Mouse (Mus musculus) CD4-positive helper T cell, adult 2 months (primary cell): Measurements from ENCODE around the gene Slc12a1.

Experiments used
- DNase-seq: peaks from one replicate; pipeline ENCODE4 v3.0.0-alpha.2; 2012; ENCODE audit warnings: low read depth, missing footprints, low spot score

Slc12a1 gene

DNA sequence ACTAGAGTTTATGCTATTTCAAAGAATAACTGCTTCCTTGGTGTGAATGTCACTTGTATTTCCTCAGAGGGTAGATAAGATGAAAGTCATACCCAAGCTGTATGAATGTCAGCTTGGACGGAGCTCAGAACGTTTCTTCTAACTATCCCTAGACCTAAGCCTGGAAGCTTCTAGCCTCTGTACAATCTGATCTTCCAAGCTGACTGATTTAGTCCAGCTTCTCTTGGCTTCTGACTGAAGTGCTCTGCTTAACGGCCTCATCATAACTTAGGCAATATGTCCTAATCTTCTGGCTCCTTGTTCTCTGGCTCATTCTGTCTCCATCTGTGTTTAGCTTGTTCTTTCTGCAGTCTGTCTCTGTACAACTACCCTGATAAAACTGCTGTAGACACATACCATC lies 102.3 kb downstream of the Slc12a1 start:
- DNase-seq, result no peak

DNA sequence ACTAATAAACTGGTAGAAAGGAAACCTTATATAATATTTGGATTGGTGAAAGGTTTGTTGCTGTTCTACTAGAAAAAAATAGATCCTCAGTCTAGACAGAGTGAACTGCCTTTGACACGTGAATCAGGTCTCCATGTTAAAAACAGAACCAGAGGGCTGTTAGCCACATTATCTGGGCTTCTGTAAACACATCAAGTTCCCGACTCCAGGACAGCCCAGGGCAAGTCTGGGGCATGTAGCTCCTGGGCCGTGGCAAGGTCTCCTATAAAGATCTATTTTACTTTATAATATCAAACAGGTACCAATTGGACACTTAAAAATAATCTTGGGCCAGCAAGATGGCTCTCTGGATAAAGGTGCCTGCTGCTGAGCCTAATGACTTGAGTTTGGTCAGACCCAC lies 103.6 kb downstream of the Slc12a1 start:
- DNase-seq, result no peak

DNA sequence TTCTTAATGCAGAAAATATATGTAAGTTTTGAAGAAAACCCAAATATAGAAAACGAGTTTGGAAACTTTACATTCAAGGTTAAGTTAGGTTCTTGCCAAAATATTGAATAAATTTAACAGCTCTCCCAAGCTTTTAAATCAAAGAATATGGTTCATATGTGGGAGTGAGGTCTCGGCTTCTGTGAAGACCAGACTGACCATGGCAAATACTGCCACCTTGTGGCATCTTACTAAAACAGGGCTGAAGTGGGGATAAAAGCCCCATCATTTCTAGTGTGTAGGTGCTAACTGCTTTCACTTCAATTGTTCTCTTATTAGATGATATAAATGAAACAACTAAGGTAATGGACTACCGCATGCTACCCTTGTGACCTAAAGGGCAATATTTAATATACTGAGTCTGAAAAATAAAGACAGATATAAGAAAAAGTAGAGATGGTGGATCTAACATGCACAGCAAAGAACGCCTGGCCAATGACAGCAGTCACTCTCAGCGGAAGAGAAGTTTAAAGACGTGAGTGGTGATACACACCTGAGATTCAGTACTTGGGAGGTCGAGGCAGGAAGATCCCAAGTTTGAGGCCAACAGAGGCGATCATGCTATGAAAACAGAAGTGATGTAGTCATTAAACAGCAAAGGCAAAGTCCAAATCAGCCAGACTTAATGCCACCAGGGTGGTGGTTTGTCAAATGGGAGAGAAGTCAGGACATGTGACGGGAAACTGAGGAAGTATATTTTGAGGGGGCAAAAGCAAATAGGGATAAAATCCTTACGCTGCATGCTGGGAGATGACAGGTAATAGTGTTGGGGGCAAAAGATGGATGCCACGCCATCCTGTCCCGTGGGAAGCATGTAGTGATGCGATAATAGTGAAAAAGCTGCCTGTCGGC lies 107.2 kb downstream of the Slc12a1 start:
- DNase-seq, result peak; percentile 45

DNA sequence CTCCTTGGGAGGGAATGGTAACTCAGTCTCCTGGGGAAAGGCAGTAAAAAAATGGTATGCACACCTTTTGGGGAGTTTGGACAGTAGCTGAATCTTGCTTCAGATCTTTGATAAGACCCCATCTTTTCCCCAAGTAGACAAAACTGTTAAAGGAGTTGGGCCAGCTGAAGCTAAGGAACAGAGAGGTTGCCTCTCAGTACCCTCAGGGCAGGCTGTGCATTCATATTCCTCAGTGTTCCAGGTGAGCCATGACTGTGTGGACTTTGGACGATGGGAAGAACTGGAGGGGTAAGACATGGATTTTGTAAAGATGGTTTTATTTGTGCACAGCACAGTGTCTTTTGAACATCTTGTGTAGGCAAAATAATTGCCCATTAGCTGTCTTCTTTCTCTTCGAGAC lies 108.0 kb downstream of the Slc12a1 start:
- no peak for DNase-seq

DNA sequence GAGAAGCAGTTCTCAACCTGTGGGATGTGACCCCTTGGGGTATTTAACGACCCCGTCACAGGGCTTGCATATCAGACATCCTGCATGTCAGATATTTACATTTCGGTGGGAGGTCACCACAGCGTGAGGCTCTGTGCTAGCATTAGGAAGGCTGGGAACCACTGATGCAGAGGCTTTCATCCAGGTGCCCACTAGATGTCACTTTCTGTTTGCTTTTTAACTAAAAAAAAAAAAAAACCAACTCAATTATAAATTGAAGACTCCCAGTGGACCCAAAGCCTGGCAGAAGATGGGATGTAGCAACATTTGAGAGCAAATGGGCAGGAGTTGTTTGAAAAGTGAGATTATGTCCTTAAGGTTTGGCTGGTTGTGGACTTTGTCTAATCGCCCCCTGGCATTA lies 110.8 kb downstream of the Slc12a1 start:
- no peak for DNase-seq

DNA sequence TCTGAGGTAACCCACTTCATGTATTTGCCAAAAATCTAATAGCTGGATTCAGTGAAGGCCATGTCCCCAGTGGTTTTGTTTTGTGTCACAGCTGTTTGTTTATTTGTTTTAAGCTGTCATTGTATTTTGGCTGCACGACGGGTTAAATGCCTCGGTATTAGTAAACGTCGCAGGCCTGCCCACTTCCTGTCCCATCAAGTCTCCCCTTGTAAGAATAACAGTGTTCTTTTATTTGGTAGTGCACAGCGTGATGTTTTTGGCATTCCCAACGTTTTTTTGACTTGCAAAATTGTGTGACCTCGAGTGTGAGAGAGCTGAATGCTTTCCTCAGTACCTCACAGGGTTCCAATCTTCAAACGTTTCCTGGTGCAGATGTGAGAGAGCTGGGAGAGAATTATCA lies 111.4 kb downstream of the Slc12a1 start:
- DNase-seq, result no peak

DNA sequence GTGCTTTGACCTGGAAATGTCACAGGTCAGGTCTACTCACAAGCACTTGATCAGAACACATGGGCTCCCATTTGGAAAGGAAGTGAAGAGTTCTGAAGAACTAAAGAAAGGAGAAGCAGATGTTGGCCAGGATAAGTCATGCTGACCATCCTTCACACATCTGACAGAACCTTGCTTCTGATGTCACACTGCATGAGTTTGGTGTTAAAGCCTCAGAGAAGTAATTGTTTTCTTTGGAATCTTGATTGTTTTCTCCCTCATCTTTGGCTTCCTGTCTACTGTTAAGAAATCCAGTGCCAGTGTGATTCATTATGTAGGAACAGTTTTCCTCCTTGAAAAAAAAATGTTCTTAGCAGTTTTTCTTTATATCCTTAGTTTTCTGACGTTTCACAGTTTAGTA lies 116.6 kb downstream of the Slc12a1 start:
- DNase-seq, result no peak

DNA sequence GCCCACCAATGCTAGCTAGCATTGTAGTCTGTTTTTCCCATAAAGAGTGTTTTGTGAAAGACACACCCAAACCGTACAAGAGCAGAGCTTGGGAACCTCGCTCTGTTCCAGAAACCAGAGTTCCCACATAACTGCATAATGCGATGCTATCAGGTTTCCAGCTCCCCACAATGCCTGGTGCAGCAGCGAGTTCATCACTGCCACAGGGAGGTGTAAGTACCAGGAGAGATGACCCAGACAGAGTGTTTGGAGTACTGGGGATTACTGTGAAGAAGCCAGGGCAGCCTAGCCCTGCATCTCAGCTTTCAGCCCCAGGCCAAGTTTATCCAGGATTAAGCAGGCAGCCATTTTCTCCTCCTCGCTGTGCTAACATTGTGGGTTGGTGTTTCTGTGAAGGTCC lies 123.3 kb downstream of the Slc12a1 start:
- DNase-seq, result no peak

DNA sequence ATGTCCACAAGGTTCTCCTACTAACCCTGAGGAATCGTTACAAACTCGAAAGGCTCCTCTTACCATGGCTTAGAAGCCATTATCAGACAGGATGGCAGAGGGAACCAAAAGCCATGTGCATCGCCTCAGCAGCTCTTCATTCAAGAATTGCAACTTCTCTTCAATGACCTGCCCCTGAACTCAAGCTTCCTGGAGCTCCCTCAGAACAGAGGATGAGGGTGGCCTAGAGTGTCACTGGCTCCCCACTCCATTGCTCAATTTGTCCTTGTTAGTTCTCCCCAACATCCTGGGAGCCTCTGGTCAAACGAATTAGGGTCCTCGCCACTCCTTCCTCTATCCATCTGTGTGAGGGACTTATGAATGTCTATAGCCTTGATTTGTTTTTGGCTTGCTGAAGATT lies 124.4 kb downstream of the Slc12a1 start:
- no peak for DNase-seq

DNA sequence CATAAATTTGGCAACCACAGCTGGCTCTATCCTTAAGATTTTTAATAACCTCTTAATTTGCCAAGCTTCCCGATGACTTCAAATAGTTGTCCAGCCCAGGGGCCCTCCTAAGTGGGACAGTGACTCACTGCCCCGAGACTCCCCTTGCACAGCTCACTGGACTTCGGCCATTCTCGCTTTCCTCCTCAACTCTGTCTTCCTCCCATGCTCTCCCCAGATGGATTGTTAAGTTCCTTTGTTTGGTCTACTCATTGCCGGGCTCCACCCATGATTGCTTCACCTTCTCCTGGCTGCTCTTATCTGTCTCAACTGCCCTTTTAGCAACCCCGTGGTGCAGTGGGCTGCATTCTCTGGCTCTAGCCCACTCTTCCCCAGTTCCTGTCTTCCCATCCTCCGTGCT lies 126.2 kb downstream of the Slc12a1 start:
- no peak for DNase-seq
